Mouse (Mus musculus): ENCODE data around the gene Rnf11.

The Rnf11 gene

DNA sequence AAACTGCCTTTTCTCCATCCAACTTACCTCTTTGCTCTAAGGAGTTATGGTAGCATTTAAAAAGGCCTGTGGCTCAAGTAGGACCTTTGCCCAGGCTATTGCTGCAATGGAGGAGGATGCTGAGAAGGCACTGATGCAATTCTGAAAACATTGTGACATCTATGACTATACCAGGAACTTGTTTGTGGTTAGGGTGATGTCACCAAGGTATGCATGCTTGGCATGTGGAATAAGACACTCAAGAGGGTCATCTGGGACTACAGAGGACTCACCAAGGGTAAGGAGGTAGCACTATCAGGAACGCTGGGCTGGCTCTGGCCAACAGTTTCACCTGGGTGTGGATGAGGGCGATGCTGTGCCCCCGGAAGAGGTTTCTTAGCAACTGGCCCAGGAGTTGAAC is at the start of gene Rnf11:
TSS of gene Rnf11 (minus strand) at position 108 of the 400 bp plus-strand sequence.
- no peak for DNase-seq

- no peak for DNase-seq
Observed at GRCm38 (mm10) chr4:109531111-109531510, 46.6 kb upstream of the Rnf11 start, which contains the start of gene 4930522H14Rik. Gene 4930522H14Rik, minus strand, starts transcription at chr4:109531297.

DNA sequence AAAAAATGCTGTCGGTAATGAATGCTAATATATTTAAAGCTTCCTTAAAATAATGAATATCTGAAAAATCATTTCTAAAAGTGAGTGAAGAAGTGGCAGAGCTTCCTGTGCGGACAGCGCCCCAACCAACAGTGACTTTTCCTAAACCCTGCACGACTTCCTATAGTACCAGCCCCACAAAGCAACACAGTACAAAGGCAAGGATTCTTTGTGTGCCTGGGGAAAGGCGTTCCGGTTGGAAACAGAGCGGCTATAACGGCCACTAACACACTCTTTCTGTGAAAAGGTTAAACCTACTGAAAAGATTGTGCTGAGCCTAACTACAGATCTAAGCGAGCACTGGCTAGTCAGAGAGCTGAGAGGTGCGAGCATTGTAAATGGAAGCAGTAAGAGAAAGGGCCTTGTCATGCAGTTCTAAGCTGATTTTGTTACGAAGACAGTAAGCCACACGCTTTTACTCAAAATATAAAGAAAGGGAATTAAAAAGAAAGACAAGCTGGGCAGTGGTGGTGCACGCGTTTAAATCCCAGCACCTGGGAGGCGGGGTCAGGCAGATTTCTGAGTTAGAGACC is 45.8 kb upstream of the Rnf11 start:
- no peak for DNase-seq

GRCm38 (mm10) chr4:109504885-109505284 is 20.4 kb upstream of the Rnf11 start:
- peak; percentile 64 for DNase-seq

DNA sequence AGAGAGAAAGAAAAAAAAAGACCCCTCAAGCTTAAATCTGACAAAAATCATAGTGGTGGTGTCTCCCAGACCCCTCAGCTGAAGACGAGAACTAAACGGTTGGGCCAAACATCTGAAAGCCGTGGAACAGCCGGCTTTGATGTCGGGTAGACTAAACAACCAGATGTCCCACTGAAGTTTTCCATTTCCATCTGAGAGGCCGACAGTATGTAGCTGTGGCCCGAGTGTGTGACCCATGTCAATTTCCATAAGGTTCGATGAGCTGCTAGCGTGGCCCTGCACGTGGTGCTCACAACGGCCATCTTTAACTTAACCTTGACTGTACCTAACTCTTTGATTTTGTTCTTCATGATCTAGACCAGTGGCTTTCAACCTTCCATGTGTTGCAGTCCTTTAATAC is 13.9 kb upstream of the Rnf11 start:
- DNase-seq = no peak

GRCm38 (mm10) chr4:109493581-109493980 is 9.1 kb upstream of the Rnf11 start:
- no peak for DNase-seq

DNA sequence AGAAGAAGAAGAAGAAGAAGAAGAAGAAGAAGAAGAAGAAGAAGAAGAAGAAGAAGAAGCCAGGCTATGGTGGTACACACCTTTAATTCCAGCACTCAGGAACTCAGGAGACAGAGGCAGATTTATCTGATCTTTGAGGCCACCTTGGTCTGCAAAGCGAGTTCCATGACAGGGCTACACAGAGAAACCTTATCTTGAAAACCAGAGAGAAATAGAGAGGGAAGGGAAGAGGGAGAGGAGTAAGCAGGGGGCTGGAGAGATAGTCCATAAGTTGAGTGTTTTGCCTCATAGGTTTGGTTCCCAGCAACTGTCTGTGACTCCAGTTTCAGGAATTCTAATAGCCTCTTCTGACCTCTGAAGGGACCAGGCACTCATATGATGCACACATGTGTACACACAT is 4.3 kb upstream of the Rnf11 start:
- DNase-seq = no peak

DNA sequence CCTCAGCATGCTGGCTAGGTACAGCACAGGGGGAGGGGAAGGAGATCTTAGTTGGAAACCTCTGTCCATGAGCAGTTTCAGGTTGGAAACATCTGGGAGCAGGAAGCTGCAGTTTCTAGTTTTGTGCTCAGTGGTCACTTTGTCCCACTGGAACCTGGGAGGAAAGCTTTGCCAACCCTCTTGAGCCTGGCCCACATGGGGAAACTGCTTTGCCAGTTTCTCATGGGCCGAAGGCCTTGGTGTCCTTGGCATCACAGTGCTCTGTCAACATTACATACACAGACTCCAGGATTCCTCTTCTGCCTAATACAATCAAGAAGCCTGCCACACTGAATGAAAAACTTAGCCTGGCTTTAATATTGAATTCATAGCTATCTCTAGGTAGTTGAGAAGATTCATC is 1.8 kb downstream of the Rnf11 start:
- no peak for DNase-seq

GRCm38 (mm10) chr4:109481424-109481823 is 3.1 kb downstream of the Rnf11 start:
- DNase-seq = no peak

GRCm38 (mm10) chr4:109477454-109477853 is 7.1 kb downstream of the Rnf11 start:
- no peak for DNase-seq

GRCm38 (mm10) chr4:109476554-109477014 is 7.9 kb downstream of the Rnf11 start:
- DNase-seq = peak; percentile 94

GRCm38 (mm10) chr4:109475577-109476553 is 8.7 kb downstream of the Rnf11 start:
- DNase-seq = peak; percentile 34

- DNase-seq = no peak
Observed at GRCm38 (mm10) chr4:109475078-109475477, 9.4 kb downstream of the Rnf11 start.

DNA sequence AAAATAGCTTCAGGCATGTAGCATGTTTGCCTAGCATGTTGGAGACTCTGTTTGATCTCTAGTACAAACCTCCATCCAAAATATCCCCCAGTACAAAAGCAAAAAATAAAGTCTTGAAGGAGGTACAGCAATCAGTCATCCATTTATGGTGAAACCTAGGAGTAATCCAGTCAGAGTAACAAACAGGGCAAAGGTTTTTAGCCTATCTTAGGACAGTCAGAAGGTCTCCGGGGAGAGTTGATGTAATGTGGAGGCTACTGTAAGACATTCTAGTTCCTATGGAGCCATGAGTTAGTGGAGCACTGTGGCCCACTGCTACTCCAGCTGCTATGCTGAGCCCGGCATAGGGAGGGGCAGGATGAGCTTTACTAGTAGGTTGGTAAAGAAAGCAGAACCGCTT is 12.0 kb downstream of the Rnf11 start:
- no peak for DNase-seq

DNA sequence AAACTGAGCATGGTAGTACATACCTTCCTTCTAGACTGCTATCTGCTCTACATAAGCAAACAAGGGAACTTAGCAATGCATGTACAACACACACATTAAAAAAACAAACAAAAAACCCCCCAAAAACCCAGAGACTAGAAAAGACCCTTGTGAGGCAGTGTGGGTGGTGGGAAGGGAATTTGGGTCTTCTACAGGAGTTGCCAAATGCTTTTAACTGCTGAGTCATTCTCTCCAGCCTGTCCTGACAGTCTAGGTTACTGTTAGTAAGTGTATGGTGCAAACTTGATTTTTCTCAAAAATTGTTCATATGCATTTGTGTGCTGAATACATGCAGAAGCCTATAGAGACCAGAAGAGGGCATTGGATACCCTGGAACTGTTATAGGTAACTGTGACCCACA is 12.9 kb downstream of the Rnf11 start:
- no peak for DNase-seq

GRCm38 (mm10) chr4:109467687-109468086 is 16.8 kb downstream of the Rnf11 start:
- DNase-seq = no peak

GRCm38 (mm10) chr4:109463892-109464291 is 20.6 kb downstream of the Rnf11 start:
- no peak for DNase-seq

DNA sequence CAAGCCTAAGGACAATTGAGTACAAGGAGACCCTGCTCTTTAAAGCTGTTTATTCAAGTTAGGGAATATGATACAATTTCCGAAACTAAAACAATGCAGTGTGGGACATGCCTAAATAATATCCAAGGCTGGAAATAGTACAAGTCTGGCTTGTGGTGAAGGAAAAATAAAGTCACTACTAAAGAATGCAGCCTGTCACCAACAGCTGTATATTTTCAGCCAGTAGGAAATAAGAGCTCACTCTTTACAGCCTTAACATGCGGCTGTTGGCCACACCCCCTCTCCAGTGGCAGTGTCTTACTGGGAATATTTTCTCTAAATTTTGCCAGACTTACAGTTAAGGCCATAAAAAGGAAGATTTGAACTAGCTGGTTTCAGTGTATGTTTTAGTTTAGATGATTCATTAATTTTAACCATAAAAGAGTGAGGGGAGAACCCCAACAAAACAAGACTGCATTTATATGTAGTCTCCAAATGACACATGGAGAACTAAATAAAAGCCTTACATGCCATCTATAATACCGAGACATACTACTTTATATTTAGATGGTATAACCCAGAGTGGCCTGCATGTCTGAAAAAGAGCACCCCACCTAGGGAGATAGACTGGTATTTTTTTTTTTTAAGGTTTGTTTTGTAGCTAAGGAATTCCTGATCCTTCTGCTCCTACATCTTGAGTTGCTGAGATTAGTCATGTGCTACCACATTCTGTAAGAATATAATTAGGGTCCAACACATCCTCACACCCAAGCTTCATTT is 23.9 kb downstream of the Rnf11 start:
- no peak for DNase-seq

DNA sequence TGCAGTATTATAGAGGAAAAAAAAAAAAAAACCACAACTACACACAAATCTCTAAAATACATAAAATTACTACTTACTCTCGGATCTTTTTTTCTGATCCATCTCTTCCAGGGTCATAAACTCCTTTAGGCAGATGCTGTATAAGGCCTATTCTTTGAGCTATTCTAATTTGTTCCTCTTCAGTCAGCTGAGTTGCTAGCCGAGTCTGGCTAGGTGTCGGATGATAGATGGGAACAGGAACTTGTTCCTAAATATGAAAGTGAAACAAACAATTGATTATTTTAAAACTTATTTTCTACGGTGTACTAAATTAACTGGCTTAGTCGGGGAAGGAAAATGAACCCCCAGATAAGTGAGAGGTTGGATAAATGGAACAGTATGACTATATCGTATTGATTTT is 27.7 kb downstream of the Rnf11 start:
- DNase-seq = no peak

- no peak for DNase-seq
Observed at GRCm38 (mm10) chr4:109448531-109448930, 36.0 kb downstream of the Rnf11 start.

DNA sequence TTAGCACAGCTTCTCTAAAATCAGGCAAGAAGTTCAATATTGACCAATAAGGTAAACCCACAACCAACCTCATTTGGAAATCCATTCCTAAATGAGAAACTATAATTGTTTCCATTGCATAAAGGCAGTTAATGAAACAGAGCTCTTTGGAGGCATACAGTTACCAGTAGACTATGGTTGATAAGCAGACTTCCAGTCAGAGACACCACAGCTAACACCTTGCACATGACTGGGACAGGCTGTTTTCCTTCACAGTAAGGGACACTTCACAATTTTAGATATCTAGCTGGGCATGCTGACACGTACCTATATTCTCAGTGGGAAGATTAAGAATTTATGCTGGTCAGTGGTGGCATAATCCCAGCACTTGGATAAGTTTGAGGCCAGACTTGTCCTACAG is 38.6 kb downstream of the Rnf11 start:
- no peak for DNase-seq

DNA sequence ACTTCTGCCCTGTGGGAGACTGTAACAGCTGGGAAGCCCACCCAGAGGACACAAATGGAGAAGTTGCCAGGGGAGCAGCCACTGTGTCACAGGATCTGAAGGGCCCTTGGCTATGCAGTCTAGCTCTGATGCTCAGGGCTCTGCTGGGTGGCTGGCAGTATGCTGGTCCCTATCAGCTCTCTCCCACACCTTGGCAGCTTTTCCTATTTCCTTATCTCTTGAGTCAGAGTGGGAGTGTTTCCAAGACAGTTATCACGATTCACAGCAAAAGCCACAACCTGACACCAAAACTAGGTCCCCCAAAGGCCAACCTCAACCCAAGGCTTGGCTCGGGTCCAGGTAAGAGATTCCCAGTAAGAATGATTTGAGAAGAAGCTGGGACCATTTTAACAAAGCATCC is 39.1 kb downstream of the Rnf11 start:
- DNase-seq = no peak

DNA sequence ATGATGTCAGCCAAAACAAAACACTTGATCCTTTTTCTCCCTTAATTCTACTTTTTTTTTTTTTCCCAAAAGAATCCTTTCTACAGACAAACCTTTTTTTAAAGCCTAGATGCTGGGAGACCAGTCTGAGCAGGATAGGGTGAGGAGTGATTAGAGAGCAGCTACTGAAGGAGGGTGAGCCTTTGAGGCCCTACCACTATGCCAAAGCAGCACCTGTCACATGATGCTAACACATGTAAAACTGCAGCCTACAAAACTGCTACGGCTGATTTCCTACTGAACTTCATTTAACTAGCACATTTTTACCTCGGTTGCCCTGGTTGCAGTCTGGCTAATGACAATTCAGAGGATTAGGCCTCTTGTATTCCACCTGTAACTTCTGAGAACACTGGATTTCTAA is 39.6 kb downstream of the Rnf11 start:
- no peak for DNase-seq

All from right cerebral cortex, adult 18-20 months (tissue).